Comparison of ENCODE assay signal across 28 mouse cellular contexts in the genomic region with DNA sequence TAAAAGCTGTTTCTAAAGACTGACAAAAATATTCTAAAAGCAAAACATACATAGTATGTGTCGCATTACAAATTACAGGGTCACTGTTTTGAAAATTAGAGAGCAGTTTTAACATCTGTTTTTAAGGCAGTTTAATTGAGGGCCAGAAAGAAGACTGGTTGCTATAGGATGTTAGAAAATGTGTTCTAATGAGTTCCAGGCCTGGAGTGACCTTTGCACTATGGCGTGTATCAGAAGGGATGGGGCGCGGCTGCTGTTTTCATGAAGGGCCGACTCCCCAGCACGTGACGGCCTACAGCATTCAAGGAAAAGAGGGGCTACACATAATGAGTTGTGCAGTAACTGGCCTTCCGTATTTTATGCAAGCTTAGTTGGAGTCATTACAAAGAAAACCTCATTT. TPM values are rescaled to one million over a fixed set of nuclear protein-coding genes. Genes with fewer than 3 reads are reported as not detected.
A peak's percentile ranks its signal among the peaks of the same experiment; 100 is the strongest.
DNase-seq lines count a peak whose midpoint lies in the region; ATAC-seq lines count a peak whose summit lies in the region.
"Had no signal": no experiment of that assay in that cellular context is flagged by ENCODE, and none has a peak within 500 bp of the region (broad histone marks: within the 10 kb centered on the region; RNA-seq: fewer than 3 reads in every experiment).

No protein-coding gene starts in this region.

- no peaks in the 10 kb centered on the region for H3K4me1 ChIP-seq in embryonic facial prominence, embryonic 11.5 days (ENCODE audit: control insufficient read depth, insufficient read depth, low read length)
- peaks cover 28% of the 10 kb centered on the region for H3K4me1 ChIP-seq in limb, embryonic 10.5 days
- no peaks in the 10 kb centered on the region for H3K4me1 ChIP-seq in heart, embryonic 10.5 days
- H3K4me1 ChIP-seq: heart, embryonic 13.5 days; hindbrain, embryonic 15.5 days; kidney, embryonic 15.5 days; lung, embryonic 15.5 days; neural tube, embryonic 12.5 days had no signal

- H3K9ac ChIP-seq in embryonic facial prominence, embryonic 11.5 days (replicated peaks; ENCODE audit: low read length): no peak overlapping the region
- H3K9ac ChIP-seq: heart, embryonic 13.5 days; hindbrain, embryonic 15.5 days; kidney, embryonic 15.5 days; limb, embryonic 13.5 days; lung, embryonic 15.5 days; neural tube, embryonic 12.5 days had no signal

- H3K36me3 ChIP-seq in embryonic facial prominence, embryonic 11.5 days (replicated peaks; ENCODE audit: control insufficient read depth, insufficient read depth, low read depth, low read length): no peaks in the 10 kb centered on the region; the same call in none of the 2 replicates
- H3K36me3 ChIP-seq in limb, embryonic 10.5 days: peaks cover 91% of the 10 kb centered on the region
- peaks cover 82% of the 10 kb centered on the region for H3K36me3 ChIP-seq in heart, embryonic 10.5 days

- ATAC-seq in embryonic facial prominence, embryonic 11.5 days (replicated peaks; ENCODE audit: insufficient number of reproducible peaks, low FRiP score, low TSS enrichment, low read depth): no peak; the same call in 1 of the 2 replicates
- ATAC-seq: forebrain, embryonic 16.5 days had no signal

- DNase-seq in embryonic facial prominence, embryonic 11.5 days (ENCODE audit: low spot score): peak; percentile 85
- peak; percentile 62 for DNase-seq in hindlimb bud, embryonic 11.5 days (ENCODE audit: extremely low spot score, low read depth, low spot score)
- DNase-seq in limb, embryonic 10.5 days (ENCODE audit: low spot score): peak; percentile 68
- DNase-seq in lung, postnatal 10 days: no peak
- DNase-seq in cerebellum, postnatal 25 days: no peak
- no peak for DNase-seq in left cerebral cortex, adult 11 months (ENCODE audit: low spot score)
- DNase-seq in heart, embryonic 10.5 days (ENCODE audit: low spot score): no peak
- DNase-seq: adrenal gland, postnatal 25 days; B cell, adult 2 months; cerebellum, adult 18-20 months; cerebellum, postnatal 10 days; heart, adult 2 months; heart, postnatal 10 days; layer of hippocampus, postnatal 36 days; lung, postnatal 36 days; right cerebral cortex, postnatal 4 days; thymus, postnatal 4 days had no signal

- no peaks in the 10 kb centered on the region for H3K27me3 ChIP-seq in embryonic facial prominence, embryonic 11.5 days (ENCODE audit: control insufficient read depth, insufficient read depth, low read length)
- no peaks in the 10 kb centered on the region for H3K27me3 ChIP-seq in limb, embryonic 10.5 days (ENCODE audit: low read depth, poor library complexity, severe bottlenecking)
- H3K27me3 ChIP-seq in heart, embryonic 10.5 days (ENCODE audit: insufficient read depth, poor library complexity, severe bottlenecking): no peaks in the 10 kb centered on the region
- H3K27me3 ChIP-seq: heart, embryonic 13.5 days; hindbrain, embryonic 15.5 days; kidney, embryonic 15.5 days; limb, embryonic 13.5 days; lung, embryonic 15.5 days; neural tube, embryonic 12.5 days had no signal

- no peak overlapping the region for H3K4me3 ChIP-seq in embryonic facial prominence, embryonic 11.5 days (ENCODE audit: low read depth, low read length)
- H3K4me3 ChIP-seq in limb, embryonic 10.5 days: no peak overlapping the region
- no peak overlapping the region for H3K4me3 ChIP-seq in heart, embryonic 10.5 days
- H3K4me3 ChIP-seq: forebrain, embryonic 10.5 days; heart, adult 2 months; heart, embryonic 13.5 days; hindbrain, embryonic 15.5 days; kidney, embryonic 15.5 days; limb, embryonic 13.5 days; lung, embryonic 15.5 days; myocyte; neural tube, embryonic 12.5 days had no signal

- WGBS in embryonic facial prominence, embryonic 11.5 days: 30% methylated on average over 8 of the region's 8 CpGs
- WGBS in limb, embryonic 10.5 days: 15% methylated on average over 8 of the region's 8 CpGs
- 83% methylated on average over 8 of the region's 8 CpGs for WGBS in heart, embryonic 10.5 days

- H3K9me3 ChIP-seq in embryonic facial prominence, embryonic 11.5 days (replicated peaks; ENCODE audit: control insufficient read depth, low read length): no peaks in the 10 kb centered on the region
- no peaks in the 10 kb centered on the region for H3K9me3 ChIP-seq in limb, embryonic 10.5 days (replicated peaks)
- no peaks in the 10 kb centered on the region for H3K9me3 ChIP-seq in heart, embryonic 10.5 days
- H3K9me3 ChIP-seq: forebrain, embryonic 10.5 days; heart, embryonic 13.5 days; hindbrain, embryonic 15.5 days; kidney, embryonic 15.5 days; limb, embryonic 13.5 days; lung, embryonic 15.5 days; neural tube, embryonic 12.5 days had no signal

- H3K27ac ChIP-seq in embryonic facial prominence, embryonic 11.5 days (replicated peaks; ENCODE audit: low read depth, low read length): no peak overlapping the region
- H3K27ac ChIP-seq in limb, embryonic 10.5 days: peak overlapping the region; percentile 76; the same call in 1 of the 2 replicates
- no peak overlapping the region for H3K27ac ChIP-seq in heart, embryonic 10.5 days
- H3K27ac ChIP-seq: forebrain, embryonic 10.5 days; heart, adult 2 months; heart, embryonic 13.5 days; hindbrain, embryonic 15.5 days; kidney, embryonic 15.5 days; limb, embryonic 13.5 days; lung, embryonic 15.5 days; neural tube, embryonic 12.5 days had no signal

- H3K4me2 ChIP-seq in embryonic facial prominence, embryonic 11.5 days (ENCODE audit: low read depth, low read length): no peak overlapping the region
- H3K4me2 ChIP-seq: heart, embryonic 13.5 days; hindbrain, embryonic 15.5 days; kidney, embryonic 15.5 days; limb, embryonic 13.5 days; liver, embryonic 11.5 days; lung, embryonic 15.5 days; midbrain, embryonic 11.5 days; neural tube, embryonic 12.5 days had no signal

RNA-seq across cellular contexts. Expression of a gene that starts 57.9 kb away (rescaled TPM):
- polyA plus RNA-seq in embryonic facial prominence, embryonic 11.5 days (2014; fragmentation: Nextera tagmentation; extraction: Ambion mirVana): 94.3 and 95.3 TPM in 2 replicates
- 118 and 141 TPM in 2 replicates for polyA plus RNA-seq in limb, embryonic 10.5 days (2016; fragmentation: Nextera tagmentation; extraction: Ambion mirVana)
- 80.7 and 93.9 TPM in 2 replicates for polyA plus RNA-seq in heart, embryonic 10.5 days (2016; fragmentation: Nextera tagmentation; extraction: Ambion mirVana)

Comparison
In these comparisons a context has a peak if more than half of its experiments do, and no peak if none do; other contexts are left out.
1. DNase-seq: peak in embryonic facial prominence, embryonic 11.5 days (single experiment), hindlimb bud, embryonic 11.5 days (single experiment) and limb, embryonic 10.5 days (single experiment); none in lung, postnatal 10 days (single experiment), cerebellum, postnatal 25 days (0 of 2), left cerebral cortex, adult 11 months (single experiment) and heart, embryonic 10.5 days (single experiment).